In genomic region chr17:46460673-46461072, GRCm38 (mm10) we compare ENCODE assay signal across 8 mouse cellular contexts. TPM values are rescaled to one million over a fixed set of nuclear protein-coding genes. Genes with fewer than 3 reads are reported as not detected.
A peak's percentile ranks its signal among the peaks of the same experiment; 100 is the strongest.
DNase-seq lines count a peak whose midpoint lies in the region; ATAC-seq and TF ChIP-seq lines count a peak whose summit lies in the region.

No protein-coding gene starts in this region.

- H3K27me3 ChIP-seq in E14TG2a.4 (ENCODE audit: insufficient read depth, low read length): peaks cover 94% of the 10 kb centered on the region
- peaks cover 58% of the 10 kb centered on the region for H3K27me3 ChIP-seq in hindbrain, embryonic 13.5 days
- H3K27me3 ChIP-seq in midbrain, embryonic 11.5 days (ENCODE audit: control insufficient read depth, insufficient read depth, low read length): peaks cover 20% of the 10 kb centered on the region

- ATAC-seq in hindbrain, embryonic 13.5 days (ENCODE audit: low FRiP score): no peak
- ATAC-seq in midbrain, embryonic 11.5 days (ENCODE audit: low FRiP score): no peak

- H3K36me3 ChIP-seq in E14TG2a.4 (ENCODE audit: insufficient read depth, low read length): no peaks in the 10 kb centered on the region
- peaks cover 56% of the 10 kb centered on the region for H3K36me3 ChIP-seq in hindbrain, embryonic 13.5 days
- no peaks in the 10 kb centered on the region; the same call in 1 of the 2 replicates for H3K36me3 ChIP-seq in midbrain, embryonic 11.5 days (ENCODE audit: control insufficient read depth, insufficient read depth, low read length)

- H3K4me3 ChIP-seq in gastrocnemius, adult 2 months: peak overlapping the region; percentile 48
- peak overlapping the region; percentile 76 for H3K4me3 ChIP-seq in E14TG2a.4 (replicated peaks; ENCODE audit: low read length)
- H3K4me3 ChIP-seq in hindbrain, embryonic 13.5 days: 0 out of 2 replicates have a peak overlapping the region, but pooled peaks have one; percentile 9
- H3K4me3 ChIP-seq in midbrain, embryonic 11.5 days (ENCODE audit: low read depth, low read length): no peak overlapping the region
- H3K4me3 ChIP-seq in layer of hippocampus, adult 2 months: no peak overlapping the region

- H3K27ac ChIP-seq in gastrocnemius, adult 2 months: no peak overlapping the region
- H3K27ac ChIP-seq in hindbrain, embryonic 13.5 days: no peak overlapping the region
- no peak overlapping the region for H3K27ac ChIP-seq in midbrain, embryonic 11.5 days (ENCODE audit: low read depth, low read length)
- no peak overlapping the region for H3K27ac ChIP-seq in layer of hippocampus, adult 2 months

- WGBS in hindbrain, embryonic 13.5 days: 3% methylated on average over 32 of the region's 32 CpGs
- 2% methylated on average over 32 of the region's 32 CpGs for WGBS in midbrain, embryonic 11.5 days

- H3K9me3 ChIP-seq in E14TG2a.4 (ENCODE audit: low read length): no peaks in the 10 kb centered on the region
- H3K9me3 ChIP-seq in hindbrain, embryonic 13.5 days: no peaks in the 10 kb centered on the region
- no peaks in the 10 kb centered on the region for H3K9me3 ChIP-seq in midbrain, embryonic 11.5 days (ENCODE audit: control insufficient read depth, low read length)

- no peak for TF ChIP-seq CTCF in gastrocnemius, adult 2 months (IDR thresholded peaks at IDR 0.05)
- TF ChIP-seq CTCF in E14TG2a.4 (conservative IDR thresholded peaks at IDR 0.05; ENCODE audit: low read length): no peak
- no peak for TF ChIP-seq CTCF in layer of hippocampus, adult 2 months (conservative IDR thresholded peaks at IDR 0.05)

- no peak for DNase-seq in gastrocnemius, adult 2 months
- DNase-seq in gastrocnemius, adult 8-10 months (ENCODE audit: low spot score in 2 of 2): no peak
- DNase-seq in midbrain, embryonic 11.5 days (ENCODE audit: low spot score, missing footprints): no peak
- no peak for DNase-seq in T-cell, adult 2 months (ENCODE audit: low spot score)
- no peak for DNase-seq in left cerebral cortex, postnatal 14 days (ENCODE audit: low spot score in 2 of 2)
- DNase-seq in layer of hippocampus, adult 2 months (ENCODE audit: low spot score in 2 of 2): no peak

- intact Hi-C loops in gastrocnemius, adult 2 months (cut with DNase I): no loop called here
- intact Hi-C loops in left cerebral cortex, postnatal 14 days (cut with DNase I): no loop called here

- peaks cover 56% of the 10 kb centered on the region for H3K4me1 ChIP-seq in E14TG2a.4 (replicated peaks; ENCODE audit: low read depth, low read length)
- H3K4me1 ChIP-seq in hindbrain, embryonic 13.5 days (replicated peaks): peaks cover 40% of the 10 kb centered on the region
- H3K4me1 ChIP-seq in midbrain, embryonic 11.5 days (ENCODE audit: control insufficient read depth, insufficient read depth, low read length): peaks cover 8% of the 10 kb centered on the region

- H3K4me2 ChIP-seq in hindbrain, embryonic 13.5 days: peak overlapping the region; percentile 29
- peak overlapping the region; percentile 30 for H3K4me2 ChIP-seq in midbrain, embryonic 11.5 days

- H3K9ac ChIP-seq in hindbrain, embryonic 13.5 days: peak overlapping the region; percentile 49
- no peak overlapping the region for H3K9ac ChIP-seq in midbrain, embryonic 11.5 days (ENCODE audit: low read length)

RNA-seq across cellular contexts. Expression of gene Slc22a7, which starts 22.4 kb away (rescaled TPM):
- not detected for total RNA-seq in gastrocnemius, adult 2 months (2021)
- not detected for total RNA-seq in gastrocnemius, adult 8-10 months (2022)
- not detected in 2 replicates for polyA plus RNA-seq in hindbrain, embryonic 13.5 days (2015; fragmentation: Nextera tagmentation; extraction: Ambion mirVana)
- polyA plus RNA-seq in midbrain, embryonic 11.5 days (2014; fragmentation: Nextera tagmentation; extraction: Ambion mirVana): not detected in 2 replicates
- total RNA-seq in left cerebral cortex, postnatal 14 days (2021): under 1 TPM; 0.53 to 0.89 TPM
- total RNA-seq in layer of hippocampus, adult 2 months (2021): under 1 TPM in 1 of 2 experiments, not detected in 1; 0.28 TPM

RNA-seq across cellular contexts. Expression of gene Ttbk1, which starts 26.8 kb away (rescaled TPM):
- total RNA-seq in gastrocnemius, adult 2 months (2021): under 1 TPM; 0.08 to 0.22 TPM
- under 1 TPM; 0.05 to 0.16 (median 0.08) TPM for total RNA-seq in gastrocnemius, adult 8-10 months (2022)
- 4.6 and 4.7 TPM in 2 replicates for polyA plus RNA-seq in hindbrain, embryonic 13.5 days (2015; fragmentation: Nextera tagmentation; extraction: Ambion mirVana)
- 2.1 and 2.6 TPM in 2 replicates for polyA plus RNA-seq in midbrain, embryonic 11.5 days (2014; fragmentation: Nextera tagmentation; extraction: Ambion mirVana)
- 100 to 1,000 TPM; 135 to 142 TPM for total RNA-seq in left cerebral cortex, postnatal 14 days (2021)
- 100 to 1,000 TPM; 119 to 122 TPM for total RNA-seq in layer of hippocampus, adult 2 months (2021)

RNA-seq across cellular contexts. Expression of gene Crip3, which starts 31.9 kb away (rescaled TPM):
- total RNA-seq in gastrocnemius, adult 2 months (2021): under 1 TPM; 0.33 to 0.66 TPM
- total RNA-seq in gastrocnemius, adult 8-10 months (2022): 1 to 10 TPM in 1 of 4 experiments, under 1 TPM in 1, not detected in 2; 0.40 to 1.5 TPM
- polyA plus RNA-seq in hindbrain, embryonic 13.5 days (2015; fragmentation: Nextera tagmentation; extraction: Ambion mirVana): 2.4 and 3.1 TPM in 2 replicates
- polyA plus RNA-seq in midbrain, embryonic 11.5 days (2014; fragmentation: Nextera tagmentation; extraction: Ambion mirVana): 0.55 and 0.85 TPM in 2 replicates
- total RNA-seq in left cerebral cortex, postnatal 14 days (2021): 1 to 10 TPM; 3.3 to 5.3 TPM
- total RNA-seq in layer of hippocampus, adult 2 months (2021): 1 to 10 TPM; 2.4 to 6.3 TPM

RNA-seq across cellular contexts. Expression of gene Dnph1, which starts 35.8 kb away (rescaled TPM):
- 1 to 10 TPM; 5.2 to 5.7 TPM for total RNA-seq in gastrocnemius, adult 2 months (2021)
- total RNA-seq in gastrocnemius, adult 8-10 months (2022): 1 to 10 TPM; 5.2 to 8.5 (median 7.1) TPM
- 20.4 and 21.8 TPM in 2 replicates for polyA plus RNA-seq in hindbrain, embryonic 13.5 days (2015; fragmentation: Nextera tagmentation; extraction: Ambion mirVana)
- polyA plus RNA-seq in midbrain, embryonic 11.5 days (2014; fragmentation: Nextera tagmentation; extraction: Ambion mirVana): 71.7 and 77.2 TPM in 2 replicates
- total RNA-seq in left cerebral cortex, postnatal 14 days (2021): 1 to 10 TPM; 5.2 to 5.3 TPM
- 1 to 10 TPM; 4.8 to 6.2 TPM for total RNA-seq in layer of hippocampus, adult 2 months (2021)

Comparison
In these comparisons a context has a peak if more than half of its experiments do, and no peak if none do; other contexts are left out.
1. H3K4me3 ChIP-seq: peak in gastrocnemius, adult 2 months (single experiment), E14TG2a.4 (single experiment) and hindbrain, embryonic 13.5 days (single experiment); none in midbrain, embryonic 11.5 days (single experiment) and layer of hippocampus, adult 2 months (single experiment).
2. RNA of gene Ttbk1, which starts 26.8 kb away (total RNA-seq): 135 to 142 TPM in left cerebral cortex, postnatal 14 days and 119 to 122 TPM in layer of hippocampus, adult 2 months; 0.08 to 0.22 TPM in gastrocnemius, adult 2 months and 0.05 to 0.16 TPM in gastrocnemius, adult 8-10 months; every median in the first group is over 10 times any median in the second.